Mouse (Mus musculus) G1E-ER4 (cell line): Measurements from ENCODE around the gene Olfr862. TPM values are rescaled to one million over a fixed set of nuclear protein-coding genes. Genes with fewer than 3 reads are reported as not detected.

ENCODE experiments used
- GATA1 ChIP-seq: IDR thresholded peaks from one replicate; pipeline ENCODE4 v1.8.0; 2012; ENCODE audit warnings: low read length, inconsistent platforms
- polyA plus RNA-seq: library from polyadenylated mRNA; stranded (reverse); fragments of >175 nt; gene quantifications from 2 replicates; pipeline ENCODE4 v1.2.3, GENCODE M21; 2012

Gene Olfr862
- polyA plus RNA-seq, result not detected in 2 replicates

DNA sequence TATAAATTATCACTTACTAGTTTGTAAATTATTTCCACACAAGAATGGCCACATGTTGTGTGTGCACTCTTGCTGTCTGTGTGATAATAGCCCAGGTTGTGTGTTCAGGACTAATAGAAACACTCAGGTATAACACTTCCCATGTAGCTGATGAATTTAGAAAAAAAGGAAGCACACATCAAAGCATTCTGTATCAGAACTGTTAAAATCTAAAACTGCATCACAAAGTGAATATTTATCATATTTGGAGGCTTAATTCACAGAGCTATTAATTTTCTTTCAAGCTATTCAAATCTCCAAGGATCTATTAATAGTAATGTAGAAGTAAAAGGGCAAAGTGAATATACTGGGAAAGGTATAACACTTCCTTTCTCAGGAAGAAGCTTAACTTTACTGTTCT is at the start of gene Olfr862:
Gene Olfr862 (minus strand): TSS at position 101 of the 400 bp plus-strand sequence.
- no peak for TF ChIP-seq GATA1

DNA sequence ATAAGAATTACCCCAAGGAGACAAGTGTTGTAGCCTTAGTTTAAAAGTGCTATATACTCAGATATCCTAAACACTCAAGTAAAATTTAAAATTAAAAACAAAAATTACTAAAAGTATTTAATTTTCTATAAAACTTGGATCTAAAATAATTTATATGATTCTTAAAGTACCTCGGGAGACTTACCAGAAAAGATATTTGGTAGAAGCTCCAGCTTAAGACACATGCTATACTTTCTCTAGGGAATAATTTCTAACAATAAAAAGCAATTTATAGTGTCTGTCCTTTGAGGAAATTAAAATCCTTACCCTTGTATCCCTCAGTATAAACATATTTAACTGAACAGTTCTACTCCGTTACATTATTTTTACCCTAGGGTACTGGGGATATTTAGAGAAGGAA is 28.8 kb upstream of the Olfr862 start, which contains the start of gene Olfr77:
Gene Olfr77 (plus strand): TSS at position 301 of the 400 bp plus-strand sequence.
- no peak for TF ChIP-seq GATA1

DNA sequence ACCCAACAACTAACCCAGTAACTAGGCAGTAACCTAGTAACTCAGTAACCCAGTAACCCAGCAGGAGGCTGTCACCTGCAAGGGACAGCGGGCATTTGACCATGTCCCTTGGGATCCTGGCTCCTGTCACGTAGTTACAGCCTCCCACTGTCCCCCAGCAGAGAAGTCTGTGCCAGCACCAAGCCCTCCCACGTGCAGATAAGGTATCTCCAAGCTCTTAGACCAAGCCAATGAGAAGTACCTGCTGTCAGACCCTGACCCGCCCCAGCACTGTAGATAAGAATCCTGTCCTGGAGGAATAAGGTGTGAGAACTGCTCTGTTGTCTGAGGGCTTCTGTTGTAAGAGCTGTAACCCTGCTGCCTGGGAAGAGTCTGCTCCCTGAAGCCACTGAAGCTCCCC is 23.4 kb upstream of the Olfr862 start:
- TF ChIP-seq GATA1, result no peak

DNA sequence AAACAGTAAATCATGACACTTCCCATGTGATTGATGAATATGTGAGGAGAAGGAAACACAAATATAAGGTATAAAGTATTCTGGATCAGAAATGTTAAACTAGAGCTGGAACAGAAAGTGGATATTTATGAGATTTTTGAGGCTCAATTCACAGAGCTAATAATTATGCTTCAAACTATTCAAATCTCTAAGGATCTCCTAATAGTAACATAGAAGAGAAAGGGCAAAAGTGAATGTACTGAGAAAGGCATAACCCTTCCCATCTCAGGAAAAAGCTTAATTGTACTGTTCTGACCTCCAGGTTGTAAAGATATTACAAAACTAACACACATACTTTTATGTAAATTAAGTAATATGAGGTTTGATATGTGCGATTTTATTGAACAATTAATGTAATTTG is 38.2 kb downstream of the Olfr862 start, which contains the start of gene Olfr860:
Gene Olfr860 (minus strand): TSS at position 101 of the 400 bp plus-strand sequence.
- no peak for TF ChIP-seq GATA1

Other genes with a start within 250 kb of the Olfr862 start
- gene Olfr857, start 178.6 kb downstream of the Olfr862 start, polyA plus RNA-seq, result not detected in 2 replicates
- gene Olfr58, start 107.7 kb downstream of the Olfr862 start, polyA plus RNA-seq, result not detected in 2 replicates
- not detected in 2 replicates for gene Olfr859, start 83.1 kb downstream of the Olfr862 start, polyA plus RNA-seq
- gene Olfr860, start 38.3 kb downstream of the Olfr862 start, polyA plus RNA-seq, result not detected in 2 replicates
- gene Olfr77, start 28.9 kb upstream of the Olfr862 start, polyA plus RNA-seq, result not detected in 2 replicates
- gene Olfr866, start 140.0 kb upstream of the Olfr862 start, polyA plus RNA-seq, result not detected in 2 replicates
- gene Olfr867, start 169.6 kb upstream of the Olfr862 start, polyA plus RNA-seq, result not detected in 2 replicates
- not detected in 2 replicates for gene Olfr868, start 210.6 kb upstream of the Olfr862 start, polyA plus RNA-seq
- gene Olfr869, start 241.0 kb upstream of the Olfr862 start, polyA plus RNA-seq, result not detected in 2 replicates